Mouse (Mus musculus): ENCODE measurements around the gene Hdac1.

Gene Hdac1

DNA sequence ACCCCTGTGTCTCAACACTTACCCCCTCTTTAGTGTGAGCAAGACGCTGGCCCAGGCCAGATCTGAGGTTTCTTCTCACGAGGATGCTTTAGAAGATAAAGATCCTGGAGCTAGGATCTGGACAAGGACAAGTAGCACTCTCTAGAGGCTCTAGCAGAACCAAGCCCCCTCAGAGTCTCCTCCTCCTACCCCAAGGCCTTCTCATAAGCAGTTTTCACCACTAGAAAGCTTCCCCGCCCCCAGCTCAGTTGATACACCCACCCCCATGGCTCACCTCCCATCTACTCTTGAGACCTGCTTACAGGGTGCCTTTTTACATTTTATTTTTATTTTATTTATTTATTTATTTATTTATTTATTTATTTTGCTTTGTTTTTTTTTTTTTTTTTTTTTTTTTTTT, 32.9 kb downstream of the Hdac1 start:
- DNase-seq: no peak

- peak; percentile 46 to 49 for DNase-seq
Measured at GRCm38 (mm10) chr4:129508834-129509600, 33.5 kb downstream of the Hdac1 start.

DNA sequence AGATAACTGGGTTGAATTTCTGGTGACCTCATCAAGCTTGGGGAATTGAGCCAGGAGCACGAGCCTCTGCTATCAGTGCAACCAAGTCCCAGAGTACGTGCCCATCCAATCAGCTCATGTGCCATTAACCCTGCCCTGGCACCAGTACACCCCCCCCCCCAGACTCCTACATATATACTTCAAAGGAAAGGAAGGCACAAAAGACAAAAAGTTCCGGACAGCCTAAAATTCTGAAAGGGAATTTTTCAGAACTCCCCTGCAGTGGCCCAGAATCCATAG, 34.3 kb downstream of the Hdac1 start:
- no peak for DNase-seq

DNA sequence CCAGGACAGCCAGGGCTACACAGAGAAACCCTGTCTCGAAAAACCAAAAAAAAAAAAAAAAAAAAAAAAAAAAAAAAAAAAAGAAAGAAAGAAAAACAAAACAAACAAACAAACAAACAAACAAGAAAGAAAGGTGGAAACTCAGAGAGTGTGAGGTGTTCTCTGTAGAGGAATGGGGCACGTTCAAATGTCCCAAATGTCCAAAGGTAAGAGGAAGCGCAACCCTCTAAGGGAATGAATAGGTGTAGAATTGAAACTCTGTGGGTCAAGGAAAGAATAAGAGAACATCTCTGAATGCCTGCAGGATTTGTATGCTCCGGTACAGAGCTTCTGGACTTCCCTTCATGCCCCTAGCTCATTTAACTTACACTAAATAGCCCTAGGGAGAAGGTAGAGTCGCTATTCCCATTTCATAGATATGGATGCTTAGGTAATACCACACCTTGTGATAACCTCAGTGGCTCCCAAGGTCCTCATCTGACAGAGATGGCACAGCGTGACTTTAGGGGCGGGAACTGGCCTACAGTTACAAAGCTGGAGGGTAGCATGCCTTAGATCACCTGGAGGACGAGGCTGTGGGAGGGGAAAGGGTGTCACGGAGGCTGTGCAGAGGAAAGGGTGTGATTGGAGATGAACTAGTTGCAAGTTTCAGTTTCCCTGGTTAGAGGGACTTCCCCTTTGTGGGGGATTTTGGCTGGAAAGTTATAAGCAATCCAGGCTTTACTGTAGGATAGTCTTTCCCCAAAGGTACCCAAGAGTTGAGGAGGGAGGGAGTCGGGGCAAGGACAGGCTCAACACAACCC, 34.9 kb downstream of the Hdac1 start:
- DNase-seq: no peak

- no peak for DNase-seq
Measured at GRCm38 (mm10) chr4:129505511-129505910, 37.0 kb downstream of the Hdac1 start.

DNA sequence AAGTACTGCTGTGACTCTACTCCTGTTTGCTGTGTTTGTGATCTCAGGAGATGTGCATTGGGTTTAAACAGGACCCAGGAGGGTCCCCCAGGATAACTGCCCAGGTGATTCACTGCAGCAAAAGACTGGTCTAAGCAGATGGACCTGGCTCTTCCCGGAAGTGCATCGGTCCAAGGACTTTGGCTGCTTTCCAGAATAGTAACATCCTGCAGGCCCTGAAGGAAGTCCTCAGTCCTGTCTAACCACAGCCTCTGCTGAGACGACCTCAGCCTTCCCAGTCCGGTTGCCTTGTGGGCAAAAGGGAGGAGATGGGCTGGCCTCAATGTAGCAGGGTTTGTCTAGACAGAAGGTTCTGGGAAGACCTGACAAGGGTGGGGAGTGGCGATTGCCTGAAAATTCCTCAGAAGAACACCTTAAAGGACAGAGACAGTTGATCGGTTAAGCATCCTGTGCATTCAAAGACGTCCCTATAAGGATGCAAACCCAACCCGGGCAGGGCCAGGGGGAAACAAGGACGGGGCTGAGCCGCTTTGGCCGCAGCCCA, 39.5 kb downstream of the Hdac1 start:
- DNase-seq: peak; percentile 32 to 53

DNA sequence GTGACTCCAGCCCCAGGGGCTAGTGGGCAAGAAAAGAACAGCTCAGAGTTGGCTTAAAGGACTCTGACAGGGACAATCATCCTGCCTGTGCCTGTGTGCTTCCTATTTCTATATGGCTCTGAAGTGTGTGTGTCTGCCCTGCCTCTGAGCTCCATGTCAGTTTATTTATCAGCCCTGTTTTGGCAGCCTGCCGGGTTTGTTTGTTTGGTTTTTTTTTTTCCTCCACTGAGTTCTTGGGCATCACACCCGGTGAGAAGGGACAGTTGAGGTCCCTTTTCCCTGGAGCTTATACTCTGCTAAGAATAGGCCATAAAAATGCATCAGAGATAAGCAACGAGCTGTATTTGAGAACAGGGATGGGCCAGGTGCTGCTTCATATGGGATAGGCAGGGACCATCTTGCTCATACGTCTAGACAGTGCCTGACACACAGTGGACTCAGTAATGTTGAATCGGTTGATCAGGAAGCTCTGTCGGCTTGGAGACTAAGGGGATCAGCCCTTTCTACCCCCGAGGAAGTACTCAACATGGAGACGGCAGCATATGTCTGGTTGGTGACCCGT, 40.1 kb downstream of the Hdac1 start:
- DNase-seq: no peak

GRCm38 (mm10) chr4:129500607-129501566, 41.6 kb downstream of the Hdac1 start:
- peak; percentile 91 to 94 for DNase-seq

GRCm38 (mm10) chr4:129500017-129500416, 42.5 kb downstream of the Hdac1 start:
- no peak for DNase-seq

- DNase-seq: peak; percentile 21 to 32
Measured at GRCm38 (mm10) chr4:129498941-129499340, 43.6 kb downstream of the Hdac1 start.

DNA sequence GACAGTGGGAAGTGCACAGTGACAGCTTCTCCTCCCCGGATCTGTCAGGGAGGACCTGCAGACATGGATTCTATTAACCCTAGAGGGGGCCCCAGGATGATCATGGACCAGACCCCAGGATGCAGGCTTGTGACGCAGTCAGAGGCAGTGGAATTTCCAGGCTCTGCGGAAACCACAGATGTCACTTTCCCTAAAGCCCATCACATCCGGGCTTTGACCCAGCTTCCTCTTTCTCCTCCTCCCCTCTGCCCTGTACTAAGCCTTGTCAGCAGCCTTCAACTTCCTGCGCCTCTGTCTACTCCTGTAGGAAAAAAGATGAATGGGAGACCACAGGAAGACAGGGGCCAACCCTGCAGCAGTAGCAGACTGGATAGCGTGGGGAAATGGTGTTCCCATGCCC, 45.9 kb downstream of the Hdac1 start:
- DNase-seq: peak; percentile 63 to 74

- peak; percentile 31 to 33 for DNase-seq
Measured at GRCm38 (mm10) chr4:129495672-129496562, 46.6 kb downstream of the Hdac1 start.

GRCm38 (mm10) chr4:129494681-129495080, 47.8 kb downstream of the Hdac1 start:
- peak; percentile 38 to 61 for DNase-seq

- DNase-seq: peak; percentile 38 to 69
Measured at GRCm38 (mm10) chr4:129490972-129491880, 51.3 kb downstream of the Hdac1 start, which contains the start of the genes Tssk3 and Fam229a. Gene Tssk3 (minus strand): TSS chr4:129491022. Gene Fam229a (plus strand): TSS chr4:129491190.

- DNase-seq: no peak
Measured at GRCm38 (mm10) chr4:129481090-129481489, 61.4 kb downstream of the Hdac1 start.

DNA sequence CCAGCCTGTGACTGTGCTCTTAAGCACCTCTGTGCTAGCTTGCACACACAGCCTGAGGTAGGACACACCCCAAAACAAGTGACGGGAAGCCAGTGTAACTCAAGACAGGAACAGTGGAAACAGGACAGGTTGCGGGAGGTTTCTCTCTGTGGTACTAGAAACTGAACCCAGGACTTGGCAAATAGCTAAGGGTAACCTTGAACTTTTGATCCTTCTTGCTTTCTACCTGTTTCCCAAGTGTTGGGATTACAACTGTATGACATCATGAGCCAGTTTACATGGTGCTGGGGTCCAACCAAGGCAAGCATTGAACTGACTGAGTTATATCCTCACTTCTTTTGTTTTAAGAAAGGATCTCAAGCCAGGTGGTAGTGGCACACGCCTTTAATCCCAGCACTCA, 62.6 kb downstream of the Hdac1 start:
- DNase-seq: no peak

DNA sequence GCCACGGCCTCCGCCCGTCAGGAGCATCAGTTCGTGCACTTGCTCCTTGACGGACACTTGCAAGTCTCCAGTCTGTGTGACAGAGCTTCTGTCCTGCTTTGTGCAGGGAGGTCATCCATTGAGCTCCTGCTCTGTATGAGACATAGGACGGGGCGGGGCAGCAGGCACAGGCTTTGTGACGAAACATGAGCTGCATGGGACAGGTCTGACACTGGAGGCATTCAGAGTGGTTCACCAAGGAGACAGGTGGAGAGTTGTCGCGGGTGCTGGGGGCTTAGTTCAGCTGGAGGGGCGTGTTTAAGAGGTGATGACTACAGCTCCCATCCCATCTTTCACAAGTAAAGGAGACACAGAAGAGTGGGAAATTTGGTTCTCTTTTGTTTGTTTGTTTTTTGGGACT, 66.5 kb downstream of the Hdac1 start:
- no peak for DNase-seq

All from kidney, postnatal 36 days (tissue).